Mouse (Mus musculus): ENCODE measurements around the gene CN725425. TPM values are rescaled to one million over a fixed set of nuclear protein-coding genes. Genes with fewer than 3 reads are reported as not detected.

Gene CN725425
- total RNA-seq, 2 experiments from 2014 or later, result not detected

Other genes starting within 250 kb of the CN725425 start
- gene Kif21a, start 149.5 kb upstream of the CN725425 start, total RNA-seq (2021), result 10 to 100 TPM; 69.9 to 70.0 TPM
- 10 to 100 TPM in 1 of 2 experiments, 1 to 10 TPM in 1; 9.9 to 11.6 TPM for gene Abcd2, start 7.7 kb upstream of the CN725425 start, total RNA-seq (2021)

Measured in left cerebral cortex, postnatal 4 days (tissue).